Mouse (Mus musculus): ENCODE data around the gene Palm. TPM values are rescaled to one million over a fixed set of nuclear protein-coding genes. Genes with fewer than 3 reads are reported as not detected.

Gene Palm
- total and polyA plus RNA-seq, 2 experiments from 2014 or later = 156 to 242 TPM

GRCm38 (mm10) chr10:79832026-79832785 is 38.8 kb downstream of the Palm start:
- Histone ChIP-seq H3K4me2 (ENCODE audit: low read depth, low read length) (no peak overlapping the region), H3K4me3 (ENCODE audit: low read length) (no peak overlapping the region), H3K27me3 (ENCODE audit: insufficient read depth, low read length) (no peaks in the 10 kb centered on the region), H3K9ac (replicated peaks; ENCODE audit: low read length) (no peak overlapping the region), H3K9me3 (ENCODE audit: low read length) (no peaks in the 10 kb centered on the region), H3K36me3 (ENCODE audit: insufficient read depth, low read length) (no peaks in the 10 kb centered on the region), H3K27ac (no peak overlapping the region), H3K4me1 (ENCODE audit: insufficient read depth, low read length) (no peaks in the 10 kb centered on the region)
- TF ChIP-seq CTCF (IDR thresholded peaks at IDR 0.05; ENCODE audit: low read depth) = no peak
- no peak for ATAC-seq
- DNase-seq (ENCODE audit: low spot score) = no peak
- 68% methylated on average over 7 of the region's 7 CpGs for WGBS

GRCm38 (mm10) chr10:79832786-79833181 is 39.4 kb downstream of the Palm start:
- DNase-seq (ENCODE audit: low spot score) (no peak), ATAC-seq (no peak)
- WGBS = 80% methylated on average over 9 of the region's 9 CpGs
- H3K4me3 ChIP-seq (ENCODE audit: low read length) = no peak overlapping the region
- no peaks in the 10 kb centered on the region for H3K9me3 ChIP-seq (ENCODE audit: low read length)
- no peak for TF ChIP-seq CTCF (IDR thresholded peaks at IDR 0.05; ENCODE audit: low read depth)
- no peak overlapping the region for H3K9ac ChIP-seq (replicated peaks; ENCODE audit: low read length)
- H3K27ac ChIP-seq = no peak overlapping the region
- no peaks in the 10 kb centered on the region for H3K36me3 ChIP-seq (ENCODE audit: insufficient read depth, low read length)
- H3K4me2 ChIP-seq (ENCODE audit: low read depth, low read length) = no peak overlapping the region
- no peaks in the 10 kb centered on the region for H3K4me1 ChIP-seq (ENCODE audit: insufficient read depth, low read length)
- H3K27me3 ChIP-seq (ENCODE audit: insufficient read depth, low read length) = no peaks in the 10 kb centered on the region

- ATAC-seq (peak; percentile 71), DNase-seq (ENCODE audit: low spot score) (peak; percentile 83)
- no peak overlapping the region for H3K27ac ChIP-seq
- no peaks in the 10 kb centered on the region for H3K36me3 ChIP-seq (ENCODE audit: insufficient read depth, low read length)
- no peaks in the 10 kb centered on the region for H3K9me3 ChIP-seq (ENCODE audit: low read length)
- H3K4me1 ChIP-seq (ENCODE audit: insufficient read depth, low read length) = no peaks in the 10 kb centered on the region
- no peaks in the 10 kb centered on the region for H3K27me3 ChIP-seq (ENCODE audit: insufficient read depth, low read length)
- H3K9ac ChIP-seq (replicated peaks; ENCODE audit: low read length) = no peak overlapping the region
- WGBS = 22% methylated on average over 9 of the region's 9 CpGs
- no peak overlapping the region for H3K4me3 ChIP-seq (ENCODE audit: low read length)
- peak; percentile 96 for TF ChIP-seq CTCF (IDR thresholded peaks at IDR 0.05; ENCODE audit: low read depth)
- no peak overlapping the region for H3K4me2 ChIP-seq (ENCODE audit: low read depth, low read length)
Observed at GRCm38 (mm10) chr10:79834769-79835398, 41.5 kb downstream of the Palm start.

GRCm38 (mm10) chr10:79836918-79837317 is 43.5 kb downstream of the Palm start:
- no peak overlapping the region for H3K27ac ChIP-seq
- 96% methylated on average over 3 of the region's 3 CpGs for WGBS
- H3K4me3 ChIP-seq (ENCODE audit: low read length) = no peak overlapping the region
- H3K4me2 ChIP-seq (ENCODE audit: low read depth, low read length) = no peak overlapping the region
- H3K36me3 ChIP-seq (ENCODE audit: insufficient read depth, low read length) = no peaks in the 10 kb centered on the region
- no peaks in the 10 kb centered on the region for H3K9me3 ChIP-seq (ENCODE audit: low read length)
- TF ChIP-seq CTCF (IDR thresholded peaks at IDR 0.05; ENCODE audit: low read depth) = peak; percentile 31; the same call in 1 of the 2 replicates
- ATAC-seq (no peak), DNase-seq (ENCODE audit: low spot score) (no peak)
- no peaks in the 10 kb centered on the region for H3K4me1 ChIP-seq (ENCODE audit: insufficient read depth, low read length)
- H3K27me3 ChIP-seq (ENCODE audit: insufficient read depth, low read length) = no peaks in the 10 kb centered on the region
- no peak overlapping the region for H3K9ac ChIP-seq (replicated peaks; ENCODE audit: low read length)

GRCm38 (mm10) chr10:79838151-79838550 is 44.8 kb downstream of the Palm start:
- Histone ChIP-seq H3K27ac (no peak overlapping the region), H3K4me3 (ENCODE audit: low read length) (no peak overlapping the region), H3K9me3 (ENCODE audit: low read length) (no peaks in the 10 kb centered on the region), H3K9ac (replicated peaks; ENCODE audit: low read length) (no peak overlapping the region), H3K36me3 (ENCODE audit: insufficient read depth, low read length) (no peaks in the 10 kb centered on the region), H3K27me3 (ENCODE audit: insufficient read depth, low read length) (no peaks in the 10 kb centered on the region), H3K4me1 (ENCODE audit: insufficient read depth, low read length) (peaks cover 2% of the 10 kb centered on the region; the same call in 1 of the 2 replicates), H3K4me2 (ENCODE audit: low read depth, low read length) (no peak overlapping the region)
- TF ChIP-seq CTCF (IDR thresholded peaks at IDR 0.05; ENCODE audit: low read depth) = no peak
- ATAC-seq = no peak
- no peak for DNase-seq (ENCODE audit: low spot score)
- WGBS = 63% methylated on average over 2 of the region's 2 CpGs

- DNase-seq (ENCODE audit: low spot score) (no peak), ATAC-seq (no peak)
- Histone ChIP-seq H3K4me3 (ENCODE audit: low read length) (no peak overlapping the region), H3K36me3 (ENCODE audit: insufficient read depth, low read length) (no peaks in the 10 kb centered on the region), H3K4me2 (ENCODE audit: low read depth, low read length) (no peak overlapping the region), H3K9me3 (ENCODE audit: low read length) (no peaks in the 10 kb centered on the region), H3K9ac (replicated peaks; ENCODE audit: low read length) (no peak overlapping the region), H3K4me1 (ENCODE audit: insufficient read depth, low read length) (peaks cover 6% of the 10 kb centered on the region; the same call in 1 of the 2 replicates), H3K27ac (peak overlapping the region; percentile 55; the same call in 1 of the 2 replicates), H3K27me3 (ENCODE audit: insufficient read depth, low read length) (no peaks in the 10 kb centered on the region)
- 95% methylated on average over 3 of the region's 3 CpGs for WGBS
- no peak for TF ChIP-seq CTCF (IDR thresholded peaks at IDR 0.05; ENCODE audit: low read depth)
Observed at GRCm38 (mm10) chr10:79840091-79840490, 46.7 kb downstream of the Palm start.
